Mouse (Mus musculus) gastrocnemius, postnatal 25 days (tissue): Measurements from ENCODE around the gene 1700021F05Rik. TPM values are rescaled to one million over a fixed set of nuclear protein-coding genes. Genes with fewer than 3 reads are reported as not detected.

Experiments used
- DNase-seq: peaks from one replicate; pipeline ENCODE4 v3.0.0; 2022
- long read RNA-seq, 2 experiments: library from polyadenylated mRNA; stranded (forward); transcript quantifications; one replicate each; pipeline ENCODE4 v2.0.0; 2021
- total RNA-seq, 2 experiments: library from RNA; stranded (reverse); gene quantifications; 1 replicate in 1 of 2; 2 replicates in 1 of 2; pipeline ENCODE4 v1.2.3; 2021

Gene 1700021F05Rik
- total RNA-seq = 100 to 1,000 TPM; 101 to 117 TPM
- long read RNA-seq, experiment 1, transcript 1700021F05Rik-202 (4 exons, 860 nt) = major isoform, 191 of 396 reads
- long read RNA-seq, experiment 1, partial matches to known transcripts = 200 of 396 reads
- long read RNA-seq, experiment 1, other reads (novel, unspliced or antisense) = 5 of 396 reads
- long read RNA-seq, experiment 2, transcript 1700021F05Rik-202 (4 exons, 860 nt) = major isoform, 149 of 286 reads
- long read RNA-seq, experiment 2, partial matches to known transcripts = 134 of 286 reads
- long read RNA-seq, experiment 2, other reads (novel, unspliced or antisense) = 3 of 286 reads

DNA sequence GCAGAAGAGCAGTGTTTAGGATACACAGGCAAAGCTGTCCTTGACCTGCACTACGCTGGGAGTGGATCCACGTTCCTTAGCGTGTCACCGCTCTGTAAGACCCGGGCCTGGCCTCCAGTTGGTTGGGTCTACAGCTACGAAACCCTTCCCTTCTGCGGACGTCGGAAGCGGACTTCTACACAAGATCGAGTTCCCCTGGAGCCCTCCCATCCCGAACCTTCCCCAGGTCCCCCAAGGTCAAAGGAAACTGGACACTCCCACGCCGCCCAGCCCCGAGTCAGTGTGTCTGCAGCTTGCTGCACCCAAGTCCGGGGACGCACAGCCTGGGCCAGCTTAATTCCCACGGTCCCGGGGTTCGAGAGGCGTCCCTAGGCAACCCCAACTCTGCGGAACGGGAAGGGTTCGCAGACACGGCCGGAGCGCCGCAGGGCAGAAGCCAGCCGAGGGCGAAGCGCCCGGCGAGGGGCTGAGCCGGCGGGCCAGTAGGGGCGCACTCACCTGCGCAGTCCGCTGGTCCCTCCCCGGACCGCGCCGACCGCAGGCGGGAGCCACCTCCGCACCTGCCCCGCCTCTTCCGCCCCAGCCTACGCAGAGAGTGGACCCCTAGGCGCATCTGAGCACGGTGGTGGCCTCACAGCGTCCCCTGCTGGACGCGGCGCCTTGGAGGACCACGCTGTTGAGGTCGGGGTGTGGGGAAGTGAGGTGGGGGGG lies at the start of gene 1700021F05Rik:
TSS of gene 1700021F05Rik (minus strand) at position 553 of the 711 bp plus-strand sequence.
- DNase-seq = peak; percentile 94

DNA sequence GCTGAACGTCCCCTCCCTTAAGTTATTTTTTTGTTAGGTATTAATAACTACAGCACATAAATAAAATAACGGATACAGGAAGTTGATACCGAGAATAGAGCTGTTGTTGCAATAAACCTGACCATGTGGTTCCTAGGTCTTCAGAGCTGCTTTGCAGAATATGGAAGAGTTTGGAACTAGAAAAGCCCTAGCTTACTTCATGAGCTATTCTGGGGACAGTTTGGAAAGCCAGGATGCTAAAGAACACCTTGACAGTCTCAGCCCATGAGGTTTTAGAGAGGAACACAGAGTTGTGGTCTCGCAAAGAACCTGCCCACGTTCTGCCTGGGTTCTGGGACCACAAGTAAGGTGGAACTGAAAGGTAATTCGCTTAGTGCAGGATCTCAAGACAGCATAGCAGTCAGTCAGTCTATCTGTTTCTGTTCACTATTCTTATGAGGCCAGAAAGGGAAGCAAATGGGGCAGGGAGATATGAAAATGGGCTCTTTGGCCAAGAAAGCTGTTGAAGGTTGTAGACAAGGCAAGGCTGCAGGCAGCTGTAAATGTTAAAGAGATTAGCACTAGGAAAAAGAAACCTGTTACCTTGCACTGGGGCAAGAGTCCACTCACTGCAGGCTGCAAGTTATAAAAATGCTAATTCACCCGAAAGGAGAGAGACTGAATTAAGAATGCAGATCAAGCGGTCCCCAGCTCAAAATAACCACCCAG lies 47.8 kb upstream of the 1700021F05Rik start:
- no peak for DNase-seq

- DNase-seq = no peak
These were observed 43.7 kb upstream of the 1700021F05Rik start for GRCm38 (mm10) chr10:43584538-43584937.

DNA sequence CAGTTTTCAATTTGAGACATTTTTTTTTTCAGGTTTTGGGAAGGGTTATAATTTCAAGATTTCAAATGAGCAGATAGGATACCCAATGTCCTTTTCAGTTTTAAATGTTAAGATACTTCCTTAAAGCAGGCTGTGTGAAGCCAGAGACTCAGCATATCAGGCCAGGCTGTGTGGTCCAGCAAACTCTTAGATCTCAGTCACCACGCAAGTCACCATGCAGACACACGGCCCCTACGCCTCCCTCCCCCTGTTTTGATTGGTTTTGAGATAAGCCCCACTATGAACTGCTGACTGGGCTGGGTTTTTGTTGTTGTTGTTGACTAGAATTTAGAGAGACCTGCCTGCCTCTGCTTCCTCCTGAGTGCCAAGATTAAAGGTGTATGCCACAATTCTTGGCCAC lies 40.5 kb upstream of the 1700021F05Rik start:
- no peak for DNase-seq

DNA sequence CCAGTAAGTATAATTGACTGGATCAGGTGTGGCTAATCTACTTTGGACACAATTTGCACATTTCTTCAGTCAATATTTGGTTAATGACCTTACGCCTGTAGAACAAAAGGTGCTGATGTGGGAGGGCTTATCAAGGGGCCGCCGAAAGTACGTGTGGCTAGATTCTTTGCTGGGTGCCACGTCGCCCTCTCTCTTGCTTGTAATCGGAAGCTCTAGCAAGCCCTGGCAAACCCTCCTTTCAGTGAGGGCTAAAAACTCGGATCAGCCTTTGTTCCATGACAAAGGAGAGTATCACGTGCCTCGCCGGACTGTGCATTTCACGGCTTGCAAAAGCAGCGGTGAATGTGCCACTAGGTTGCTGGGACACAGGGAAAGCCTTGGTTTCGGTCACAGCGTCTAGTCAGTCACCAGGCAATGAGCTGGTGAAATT lies 39.9 kb upstream of the 1700021F05Rik start:
- no peak for DNase-seq

DNA sequence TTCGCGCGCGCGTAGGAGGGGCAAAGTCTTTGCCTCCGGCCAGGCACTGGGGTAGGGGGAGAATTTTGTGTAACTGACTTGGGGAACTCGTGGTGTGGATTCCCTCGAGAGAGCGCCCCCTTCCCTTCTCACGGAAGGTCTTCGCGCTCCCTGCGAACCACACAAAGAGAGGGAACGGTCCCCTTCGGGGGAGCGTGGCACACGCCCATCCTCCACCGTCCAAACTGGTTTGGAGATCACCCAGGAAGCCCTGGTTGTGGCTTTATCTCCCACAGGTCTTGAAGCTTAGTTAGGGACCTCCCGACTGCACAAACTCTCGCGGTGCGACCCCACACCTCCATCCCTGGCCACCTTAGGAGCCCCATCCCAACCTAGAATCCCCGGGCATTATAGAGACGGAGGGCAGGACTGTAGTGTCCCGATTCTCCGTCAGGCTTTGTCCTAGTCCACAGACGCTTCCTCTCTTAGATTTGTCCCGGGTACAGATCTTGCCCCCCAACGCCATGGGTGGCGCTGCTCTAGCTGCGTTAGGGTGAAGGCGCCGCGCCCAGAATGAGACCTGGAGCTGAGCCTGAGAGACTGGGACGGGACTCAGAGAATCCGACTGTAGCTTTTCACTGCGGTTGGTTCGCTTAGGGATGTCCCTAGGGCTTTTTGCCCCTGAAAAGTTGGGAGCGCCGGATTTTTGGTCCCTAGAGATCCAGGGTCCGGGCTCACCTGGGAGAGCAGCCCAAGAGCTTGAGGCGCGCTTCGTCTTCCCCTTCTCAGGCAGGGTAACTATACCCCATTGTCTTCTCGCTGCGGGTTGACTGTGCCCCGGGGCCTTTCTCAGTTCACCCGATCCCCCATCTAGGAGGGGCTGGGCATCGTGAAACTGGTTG lies 38.8 kb upstream of the 1700021F05Rik start:
- peak; percentile 32 for DNase-seq

DNA sequence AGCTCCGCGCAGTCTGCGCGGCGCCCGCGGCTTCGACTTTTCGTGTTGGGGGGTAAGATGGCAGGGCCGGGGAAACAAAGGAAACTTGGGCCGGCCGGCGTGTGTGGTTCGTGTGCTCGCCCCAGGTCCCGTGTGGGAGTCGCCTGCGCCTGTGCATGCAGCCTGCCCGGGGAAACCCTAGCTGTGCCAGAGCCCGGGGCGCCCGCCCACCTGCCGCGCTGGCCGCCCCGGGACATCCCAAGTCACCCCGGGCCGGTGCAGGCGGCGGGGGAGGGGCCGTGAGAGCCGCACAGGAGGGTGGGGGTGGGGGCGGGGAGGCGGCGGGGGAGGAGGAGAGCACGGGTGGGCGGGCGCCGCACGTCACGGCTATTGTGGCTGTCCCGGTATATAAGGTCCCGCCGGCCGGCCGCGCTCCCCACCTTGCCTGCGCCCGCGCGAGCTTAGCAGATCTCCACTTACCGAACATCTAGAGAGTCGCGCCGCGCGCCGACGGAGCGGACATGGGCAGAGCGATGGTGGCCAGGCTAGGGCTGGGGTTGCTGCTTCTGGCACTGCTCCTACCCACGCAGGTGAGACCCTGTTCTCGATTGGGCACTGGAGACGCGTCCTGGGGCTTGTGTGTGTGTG lies 38.1 kb upstream of the 1700021F05Rik start:
- peak; percentile 60 for DNase-seq

DNA sequence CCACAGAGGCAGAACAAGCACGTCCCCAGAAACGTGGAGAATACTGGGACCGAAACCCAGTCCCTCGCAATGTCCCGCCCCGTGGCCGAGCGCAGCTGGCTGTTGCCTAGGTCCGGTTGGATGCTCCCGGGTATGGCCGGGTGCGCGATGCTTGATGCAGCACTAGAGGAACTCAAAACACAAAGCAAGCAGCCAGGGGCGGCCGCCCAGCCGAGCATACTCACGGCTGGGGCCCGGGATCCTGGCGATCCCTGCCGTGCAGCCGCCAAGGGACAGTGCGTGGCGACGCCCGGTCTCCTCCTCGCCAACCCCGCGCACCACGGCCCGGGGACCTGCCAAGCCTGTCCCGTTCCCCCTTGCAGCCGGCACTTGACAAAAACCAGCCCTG lies 37.6 kb upstream of the 1700021F05Rik start:
- DNase-seq = peak; percentile 13

- DNase-seq = no peak
These were observed 37.2 kb upstream of the 1700021F05Rik start, which contains the start of gene Cd24a for GRCm38 (mm10) chr10:43577997-43578331. Gene Cd24a (plus strand): TSS chr10:43578284.

DNA sequence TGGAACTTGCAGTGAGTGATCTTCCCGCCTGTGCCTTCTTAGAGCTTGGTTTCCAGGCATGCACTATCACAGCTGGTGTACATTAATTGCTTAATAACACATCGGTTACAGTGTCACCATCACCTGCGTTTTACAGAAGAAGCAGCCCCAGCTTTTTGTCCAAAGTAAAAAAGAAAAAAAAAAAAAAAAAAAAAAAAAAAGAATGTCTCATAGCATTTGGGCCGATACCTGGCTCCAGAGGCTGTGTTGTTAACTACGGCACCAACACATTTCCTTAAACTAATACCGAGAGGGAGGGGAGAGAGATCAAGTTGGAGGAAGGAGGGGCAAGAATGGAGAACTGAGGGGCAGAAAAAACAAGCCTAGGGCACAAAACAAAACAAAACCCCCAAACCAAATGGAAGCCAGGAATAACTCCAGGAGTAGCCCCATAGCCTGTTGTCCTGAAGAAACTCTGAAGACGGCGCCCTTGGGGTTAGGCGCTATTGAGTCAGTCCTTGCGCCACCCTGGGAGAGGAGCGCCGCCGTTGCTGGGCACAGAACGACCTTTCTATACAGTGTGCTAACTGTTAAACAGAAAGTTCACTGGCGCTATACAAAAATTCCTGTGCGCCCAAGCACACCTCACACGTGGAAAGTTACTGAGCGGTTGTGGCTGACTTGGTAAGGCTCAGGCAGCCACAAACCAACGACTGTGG lies 36.7 kb upstream of the 1700021F05Rik start:
- no peak for DNase-seq

- DNase-seq = peak; percentile 17
These were observed 34.2 kb upstream of the 1700021F05Rik start for GRCm38 (mm10) chr10:43574956-43575355.

- DNase-seq = no peak
These were observed 33.6 kb upstream of the 1700021F05Rik start for GRCm38 (mm10) chr10:43574352-43574751.

DNA sequence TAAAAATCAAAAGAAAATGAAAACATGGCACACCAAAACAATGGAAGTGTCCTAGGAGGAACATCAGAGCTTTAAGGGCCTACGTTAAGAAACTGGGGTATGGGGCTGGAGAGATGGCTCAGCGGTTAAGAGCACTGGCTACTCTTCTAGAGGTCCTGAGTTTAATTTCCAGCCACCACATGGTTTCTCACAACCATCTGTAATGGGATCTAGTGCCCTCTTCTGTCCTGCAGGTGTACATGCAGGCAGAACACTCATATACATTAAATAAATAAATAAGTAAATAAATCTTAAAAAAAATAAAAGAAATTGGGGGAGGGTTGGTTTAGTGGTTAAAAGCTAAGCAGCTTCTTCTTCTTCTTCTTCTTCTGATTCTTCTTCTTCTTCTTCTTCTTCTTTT lies 20.5 kb upstream of the 1700021F05Rik start:
- no peak for DNase-seq

DNA sequence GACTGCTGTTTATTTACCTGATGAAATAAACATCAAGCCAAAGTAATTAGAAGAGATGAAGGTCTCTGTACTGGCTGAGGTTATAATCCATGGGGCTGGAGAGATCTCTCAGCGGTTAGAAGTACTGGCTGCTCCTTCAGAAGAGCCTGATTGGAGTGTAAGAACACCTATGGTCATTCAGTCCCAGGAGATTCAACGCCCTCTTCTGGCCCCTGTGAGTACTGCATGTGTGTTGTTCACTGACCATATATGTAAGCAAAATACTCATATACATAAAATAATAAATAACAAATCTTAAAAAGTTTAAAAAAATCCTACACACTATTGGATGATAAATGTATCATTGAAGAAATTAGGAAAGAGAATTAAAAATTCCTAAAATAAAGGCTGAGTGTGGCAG lies 20.0 kb upstream of the 1700021F05Rik start:
- DNase-seq = no peak

GRCm38 (mm10) chr10:43559313-43559712 lies 18.5 kb upstream of the 1700021F05Rik start:
- no peak for DNase-seq

DNA sequence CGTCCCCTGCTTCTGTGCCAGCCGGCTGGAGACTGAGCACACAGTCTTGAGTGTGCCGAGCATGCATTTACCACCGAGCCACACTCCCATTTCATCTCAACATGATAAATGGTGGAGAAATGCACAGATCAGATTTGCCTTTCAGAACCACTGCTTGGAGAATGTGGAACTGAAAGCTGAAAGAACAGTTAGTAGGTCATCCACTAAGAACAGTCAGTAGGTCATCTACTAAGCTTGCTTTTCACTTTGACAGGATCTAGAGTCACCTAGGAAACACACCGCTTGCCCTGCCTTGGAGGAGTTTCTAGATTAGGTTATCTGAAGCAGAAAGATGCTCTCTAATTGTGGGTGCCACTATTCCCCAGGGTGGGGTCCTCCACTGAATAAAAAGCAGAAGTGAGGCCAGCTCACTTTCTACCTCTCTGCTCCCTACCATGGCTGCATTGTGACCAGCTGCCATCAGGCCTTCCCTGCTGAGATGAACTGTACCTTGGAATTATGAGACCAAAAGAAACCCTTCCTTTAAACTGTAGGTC lies 16.9 kb upstream of the 1700021F05Rik start:
- no peak for DNase-seq

GRCm38 (mm10) chr10:43551388-43551787 lies 10.6 kb upstream of the 1700021F05Rik start:
- no peak for DNase-seq

GRCm38 (mm10) chr10:43550923-43551322 lies 10.1 kb upstream of the 1700021F05Rik start:
- no peak for DNase-seq

- no peak for DNase-seq
These were observed 8.6 kb upstream of the 1700021F05Rik start for GRCm38 (mm10) chr10:43549411-43549810.

DNA sequence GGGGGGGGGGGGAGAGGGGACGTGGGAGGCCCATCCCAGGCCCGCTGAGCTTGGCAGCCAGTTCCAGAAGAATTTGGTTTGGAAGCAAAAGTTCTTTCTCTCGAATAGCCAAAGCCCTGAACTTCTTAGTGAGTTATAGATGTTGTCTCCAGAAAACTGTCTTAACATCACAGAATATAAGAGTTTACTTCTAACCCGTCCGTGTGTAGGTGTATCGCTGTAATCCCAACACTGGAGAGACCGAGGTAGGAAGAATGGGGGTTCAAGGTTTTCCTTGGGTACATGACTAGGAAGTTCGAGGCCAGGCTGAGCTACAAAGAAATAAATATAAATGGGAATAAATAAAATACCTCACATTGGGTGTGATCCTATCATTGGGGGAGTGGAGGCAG lies 355 bp upstream of the 1700021F05Rik start:
- no peak for DNase-seq
